Mouse (Mus musculus) limb, embryonic 12.5 days (tissue): ENCODE data around the gene Ctu1. TPM values are rescaled to one million over a fixed set of nuclear protein-coding genes. Genes with fewer than 3 reads are reported as not detected.
"Not testable (repeated sequence)": the region's sequence is repeated elsewhere in the genome, so short reads cannot be mapped to it uniquely, and the experiment has no call there.

Experiments used
- ATAC-seq: fragments of 200-750 bp; cut with Nextera tagmentation; 2 replicates; pipeline ENCODE4 v1.8.0; 2017; ENCODE audit warnings: low read depth, moderate TSS enrichment; ENCODE audit not compliant: insufficient number of reproducible peaks, insufficient read depth, low FRiP score, low TSS enrichment
- H3K27ac ChIP-seq: fragments of 300-500 bp; sonication (generic); 2 replicates; pipeline ENCODE4 v1.5.1; 2016; ENCODE audit warnings: mild to moderate bottlenecking, moderate library complexity
- H3K27me3 ChIP-seq: fragments of 300-500 bp; sonication (generic); 2 replicates; pipeline ENCODE4 v1.6.1; 2016; ENCODE audit warnings: mild to moderate bottlenecking, moderate library complexity
- H3K36me3 ChIP-seq: fragments of 300-500 bp; sonication (generic); 2 replicates; pipeline ENCODE4 v1.6.1; 2016; ENCODE audit warnings: mild to moderate bottlenecking, moderate library complexity
- H3K4me1 ChIP-seq: fragments of 300-500 bp; sonication (generic); replicated peaks from 2 replicates; pipeline ENCODE4 v1.6.1; 2016
- H3K4me2 ChIP-seq: fragments of 300-500 bp; sonication (generic); 2 replicates; pipeline ENCODE4 v1.6.1; 2016; ENCODE audit warnings: mild to moderate bottlenecking, moderate library complexity
- H3K4me3 ChIP-seq: fragments of 300-500 bp; sonication (generic); replicated peaks from 2 replicates; pipeline ENCODE4 v1.5.1; 2016; ENCODE audit warnings: mild to moderate bottlenecking
- H3K9ac ChIP-seq: fragments of 300-500 bp; sonication (generic); replicated peaks from 2 replicates; pipeline ENCODE4 v1.6.1; 2016; ENCODE audit warnings: mild to moderate bottlenecking, moderate library complexity
- H3K9me3 ChIP-seq: fragments of 300-500 bp; sonication (generic); 2 replicates; pipeline ENCODE4 v1.6.1; 2016; ENCODE audit warnings: mild to moderate bottlenecking, moderate library complexity
- WGBS: fragments of 180-500 bp; shearing (Covaris S2); methylation state at CpG from one replicate; pipeline ENCODE4 v1.1.7; 2016; 5-methylcytosine and 5-hydroxymethylcytosine counted together
- polyA plus RNA-seq: library from polyadenylated mRNA; unstranded; fragments of >200 nt; fragmentation: Nextera tagmentation; extraction: Ambion mirVana; gene quantifications from 2 replicates; pipeline ENCODE4 v1.2.1, GENCODE M21; 2016

The Ctu1 gene
- polyA plus RNA-seq, 1 experiment from 2014 or later, result 15.7 TPM

DNA sequence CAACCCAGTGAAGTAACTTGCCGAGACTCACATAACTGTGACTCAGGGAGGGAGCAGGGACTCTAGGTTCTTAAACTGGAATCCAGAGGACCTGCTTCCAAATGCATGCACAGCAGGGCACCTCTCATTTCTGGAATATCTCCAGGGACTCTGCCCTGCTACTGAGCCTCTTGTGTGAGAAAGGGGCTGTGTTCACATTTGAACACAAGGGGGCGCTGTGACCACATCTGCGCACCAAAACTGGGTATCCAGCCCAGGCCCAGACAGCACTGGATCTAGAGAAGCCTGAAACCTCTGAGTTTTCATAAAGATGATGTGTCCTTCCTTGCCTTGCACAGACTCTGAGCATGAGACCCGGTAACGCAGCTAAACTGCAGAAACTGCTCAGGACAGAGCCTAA is 9.1 kb downstream of the Ctu1 start:
- Histone ChIP-seq H3K4me3 (no peak overlapping the region), H3K4me2 (no peak overlapping the region), H3K9ac (no peak overlapping the region), H3K27me3 (no peaks in the 10 kb centered on the region), H3K36me3 (peaks cover 25% of the 10 kb centered on the region), H3K4me1 (no peaks in the 10 kb centered on the region), H3K9me3 (peaks cover 7% of the 10 kb centered on the region), H3K27ac (no peak overlapping the region)
- WGBS, result 13% methylated on average over 5 of the region's 5 CpGs
- ATAC-seq, result no peak

DNA sequence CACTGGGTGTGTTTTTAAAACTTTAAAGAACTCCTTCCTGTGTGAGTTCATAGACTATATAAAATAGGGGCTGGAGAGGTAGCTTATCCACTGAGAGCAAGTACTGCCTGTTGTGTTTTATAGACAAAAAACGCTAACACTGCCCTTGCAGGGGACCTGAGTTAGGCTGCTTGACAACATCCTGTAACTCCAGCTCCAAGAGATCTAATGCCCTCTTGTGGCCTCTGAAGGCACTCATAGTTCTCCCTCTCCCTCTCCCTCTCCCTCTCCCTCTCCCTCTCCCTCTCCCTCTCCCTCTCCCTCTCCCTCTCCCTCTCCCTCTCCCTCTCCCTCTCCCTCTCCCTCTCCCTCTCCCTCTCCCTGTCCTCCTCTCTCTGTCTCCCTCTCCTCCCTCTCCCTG is 10.7 kb downstream of the Ctu1 start:
- H3K9me3 ChIP-seq, H3K27ac ChIP-seq, H3K36me3 ChIP-seq, H3K4me3 ChIP-seq, H3K4me2 ChIP-seq, H3K9ac ChIP-seq, H3K27me3 ChIP-seq, ATAC-seq, H3K4me1 ChIP-seq: not testable (repeated sequence)
- WGBS, result 26% methylated on average over 1 of the region's 1 CpGs

DNA sequence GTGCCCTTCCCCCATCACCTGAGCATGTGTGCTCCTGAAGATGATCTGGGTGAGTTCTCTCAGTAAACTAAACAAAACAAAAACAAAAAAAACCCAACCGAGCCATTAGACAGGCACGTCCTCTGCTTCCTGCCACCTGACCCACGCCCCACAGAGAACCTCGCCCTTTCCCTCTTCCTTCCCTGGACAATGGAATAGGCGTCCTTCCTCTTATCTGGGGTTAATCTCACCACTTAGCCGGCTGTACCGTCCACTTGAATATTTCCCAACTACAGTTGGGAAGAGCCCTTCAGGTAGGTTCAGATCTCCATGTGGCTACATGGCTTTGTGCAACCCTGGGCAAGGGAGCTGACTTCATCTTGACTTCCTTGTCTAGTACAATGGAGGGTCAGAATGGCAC is 13.3 kb downstream of the Ctu1 start:
- ATAC-seq, result no peak
- H3K4me3 ChIP-seq, result no peak overlapping the region
- no peaks in the 10 kb centered on the region for H3K36me3 ChIP-seq

GRCm38 (mm10) chr7:43690118-43690517 is 18.3 kb downstream of the Ctu1 start, which contains the start of gene Klk14:
Klk14 (plus strand) TSS chr7:43690418.
- no peak within 1 kb of the TSS for H3K9ac ChIP-seq
- 0 out of 2 replicates have a peak, but pooled peaks cover 5% of the 10 kb centered on the region for H3K9me3 ChIP-seq
- no peaks in the 10 kb centered on the region for H3K36me3 ChIP-seq
- H3K4me3 ChIP-seq, result no peak within 1 kb of the TSS
- H3K4me1 ChIP-seq, result no peaks in the 10 kb centered on the region
- H3K27me3 ChIP-seq, result no peaks in the 10 kb centered on the region
- no peak within 1 kb of the TSS for H3K4me2 ChIP-seq
- ATAC-seq, result no peak
- H3K27ac ChIP-seq, result no peak within 1 kb of the TSS

More for the DNA sequence above, 13.3 kb downstream of the Ctu1 start:
- Histone ChIP-seq H3K27me3 (no peaks in the 10 kb centered on the region), H3K4me1 (no peaks in the 10 kb centered on the region), H3K9ac (no peak overlapping the region), H3K27ac (no peak overlapping the region), H3K4me2 (no peak overlapping the region), H3K9me3 (no peaks in the 10 kb centered on the region)
- WGBS, result 80% methylated on average over 7 of the region's 7 CpGs

DNA sequence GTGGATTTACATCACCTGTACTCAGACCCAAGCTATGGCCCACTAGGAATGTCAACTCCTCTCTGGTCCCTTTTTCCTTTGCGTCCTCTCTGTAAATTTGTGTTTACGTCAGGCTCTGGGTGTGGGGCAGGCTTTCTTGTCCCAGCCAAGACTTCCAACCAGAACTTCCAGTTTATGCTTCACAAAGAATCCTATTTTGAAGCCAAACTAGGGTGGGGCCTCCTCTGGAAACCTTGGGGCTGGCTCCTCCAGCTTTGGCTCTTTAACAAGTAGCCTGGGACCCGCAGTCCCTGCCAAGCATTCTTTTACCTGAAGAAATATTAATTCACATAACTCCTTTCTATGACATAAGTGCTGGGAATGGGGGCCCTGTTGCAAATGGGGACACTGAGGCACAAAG is 38.2 kb downstream of the Ctu1 start:
- Histone ChIP-seq H3K27ac (no peak overlapping the region), H3K27me3 (peaks cover 13% of the 10 kb centered on the region; the same call in 1 of the 2 replicates), H3K4me1 (peaks cover 12% of the 10 kb centered on the region), H3K9me3 (no peaks in the 10 kb centered on the region), H3K36me3 (no peaks in the 10 kb centered on the region), H3K9ac (no peak overlapping the region), H3K4me2 (no peak overlapping the region), H3K4me3 (no peak overlapping the region)
- no peak for ATAC-seq
- 84% methylated on average over 3 of the region's 3 CpGs for WGBS

DNA sequence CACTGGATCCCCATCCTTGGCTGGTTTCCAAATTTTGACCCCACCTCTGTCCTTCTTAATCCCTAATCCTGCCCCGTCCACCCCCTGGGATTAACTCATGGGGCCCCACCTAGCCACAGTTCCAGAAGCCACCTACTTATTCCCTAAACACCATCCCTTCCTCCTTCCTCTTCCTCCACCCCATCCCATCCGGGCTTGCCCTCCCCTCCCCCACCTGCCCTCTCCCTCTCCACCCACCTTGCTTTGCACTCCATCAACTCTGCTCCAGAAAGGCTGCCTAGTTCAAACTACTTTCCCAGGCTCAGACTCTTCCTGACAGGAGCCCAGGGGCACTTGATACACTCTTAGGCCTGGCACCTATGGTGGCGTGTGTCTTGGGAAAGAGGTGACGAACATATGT is 40.5 kb downstream of the Ctu1 start, which contains the start of gene Klk13:
Klk13 (plus strand) TSS at position 301 of the 400 bp plus-strand sequence.
- no peak for ATAC-seq
- H3K27me3 ChIP-seq, result peaks cover 13% of the 10 kb centered on the region; the same call in 1 of the 2 replicates
- H3K4me1 ChIP-seq, result peaks cover 12% of the 10 kb centered on the region
- no peaks in the 10 kb centered on the region for H3K36me3 ChIP-seq
- peak within 1 kb of the TSS; percentile 40 for H3K4me2 ChIP-seq
- WGBS, result 47% methylated on average over 4 of the region's 4 CpGs
- no peak within 1 kb of the TSS for H3K9ac ChIP-seq
- H3K27ac ChIP-seq, result no peak within 1 kb of the TSS
- no peak within 1 kb of the TSS for H3K4me3 ChIP-seq
- no peaks in the 10 kb centered on the region for H3K9me3 ChIP-seq

GRCm38 (mm10) chr7:43712917-43713316 is 41.1 kb downstream of the Ctu1 start:
- 1% methylated on average over 9 of the region's 9 CpGs for WGBS
- Histone ChIP-seq H3K9me3 (no peaks in the 10 kb centered on the region), H3K4me3 (no peak overlapping the region), H3K27ac (no peak overlapping the region), H3K4me2 (peak overlapping the region; percentile 40), H3K36me3 (no peaks in the 10 kb centered on the region), H3K9ac (no peak overlapping the region), H3K4me1 (peaks cover 12% of the 10 kb centered on the region), H3K27me3 (peaks cover 13% of the 10 kb centered on the region; the same call in 1 of the 2 replicates)
- ATAC-seq, result no peak

DNA sequence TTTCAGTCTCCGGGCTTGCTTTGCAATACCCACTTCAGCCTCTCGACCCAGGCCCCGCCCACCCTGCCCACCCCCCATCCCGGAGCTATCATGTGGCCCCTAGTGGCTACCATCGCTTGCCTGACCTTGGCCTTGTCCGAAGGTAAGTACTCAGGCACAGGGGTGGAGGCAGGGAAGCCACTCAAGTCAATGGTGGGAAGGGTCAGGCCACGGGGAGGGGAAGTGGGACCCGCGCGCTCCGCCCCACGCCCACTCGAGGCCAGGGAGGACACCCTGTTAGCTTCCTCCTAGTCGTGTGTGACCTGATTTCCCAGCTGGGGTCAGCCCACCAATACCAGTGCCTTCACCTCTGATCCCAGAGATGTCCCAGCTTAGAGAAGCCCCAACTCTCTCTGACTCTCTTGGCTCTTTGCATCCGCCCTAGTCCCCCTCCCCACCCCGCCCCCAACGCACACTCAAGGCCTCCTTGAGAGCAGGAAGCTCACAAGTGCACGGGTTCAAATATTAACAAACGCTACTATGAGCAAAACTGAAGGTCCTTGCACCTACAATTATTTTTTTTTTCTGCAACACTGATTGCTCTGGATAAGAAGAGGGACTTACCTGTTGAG is 42.0 kb downstream of the Ctu1 start:
- peaks cover 12% of the 10 kb centered on the region for H3K4me1 ChIP-seq
- H3K27me3 ChIP-seq, result peaks cover 13% of the 10 kb centered on the region; the same call in 1 of the 2 replicates
- H3K36me3 ChIP-seq, result no peaks in the 10 kb centered on the region
- no peaks in the 10 kb centered on the region for H3K9me3 ChIP-seq
- no peak overlapping the region for H3K27ac ChIP-seq
- no peak overlapping the region for H3K4me3 ChIP-seq
- peak overlapping the region; percentile 40 for H3K4me2 ChIP-seq
- H3K9ac ChIP-seq, result no peak overlapping the region
- WGBS, result 11% methylated on average over 19 of the region's 19 CpGs
- ATAC-seq, result no peak

Other genes with a start within 250 kb of the Ctu1 start
- not detected in 2 replicates for gene Lim2, start 244.3 kb upstream of the Ctu1 start, polyA plus RNA-seq
- 0.64 TPM in 1 of 2 replicates, not detected in the other for gene Nkg7, start 234.9 kb upstream of the Ctu1 start, polyA plus RNA-seq
- not detected in 2 replicates for gene Cldnd2, start 231.2 kb upstream of the Ctu1 start, polyA plus RNA-seq
- 236 and 240 TPM in 2 replicates for gene Etfb, start 227.9 kb upstream of the Ctu1 start, polyA plus RNA-seq
- gene Gm45233, start 227.9 kb upstream of the Ctu1 start, polyA plus RNA-seq, result 1.1 TPM in 1 of 2 replicates, not detected in the other
- gene Vsig10l, start 208.9 kb upstream of the Ctu1 start, polyA plus RNA-seq, result 1.8 and 3.7 TPM in 2 replicates
- 1.4 and 1.7 TPM in 2 replicates for gene Iglon5, start 181.9 kb upstream of the Ctu1 start, polyA plus RNA-seq
- gene 4931406B18Rik, start 166.1 kb upstream of the Ctu1 start, polyA plus RNA-seq, result not detected in 2 replicates
- 0.83 and 1.4 TPM in 2 replicates for gene Cd33, start 127.6 kb upstream of the Ctu1 start, polyA plus RNA-seq
- 5.6 and 5.7 TPM in 2 replicates for gene Zfp658, start 109.8 kb upstream of the Ctu1 start, polyA plus RNA-seq
- 15.6 and 15.7 TPM in 2 replicates for gene Zfp719, start 92.4 kb upstream of the Ctu1 start, polyA plus RNA-seq
- 0.40 and 0.44 TPM in 2 replicates for gene Zfp819, start 64.8 kb upstream of the Ctu1 start, polyA plus RNA-seq
- not detected in 2 replicates for gene Ceacam18, start 37.3 kb upstream of the Ctu1 start, polyA plus RNA-seq
- 0.22 and 0.70 TPM in 2 replicates for gene Siglece, start 11.9 kb upstream of the Ctu1 start, polyA plus RNA-seq
- gene Klk14, start 18.4 kb downstream of the Ctu1 start, polyA plus RNA-seq, result not detected in 2 replicates
- gene Klk13, start 40.6 kb downstream of the Ctu1 start, polyA plus RNA-seq, result 0.11 and 0.31 TPM in 2 replicates
- gene Klk12, start 96.9 kb downstream of the Ctu1 start, polyA plus RNA-seq, result not detected in 2 replicates
- not detected in 2 replicates for gene Klk11, start 102.6 kb downstream of the Ctu1 start, polyA plus RNA-seq
- 0.35 and 0.41 TPM in 2 replicates for gene Klk10, start 109.0 kb downstream of the Ctu1 start, polyA plus RNA-seq
- gene Klk9, start 119.9 kb downstream of the Ctu1 start, polyA plus RNA-seq, result 0.14 and 0.19 TPM in 2 replicates
- gene Klk8, start 125.6 kb downstream of the Ctu1 start, polyA plus RNA-seq, result 12.7 and 13.4 TPM in 2 replicates
- gene Klk7, start 139.3 kb downstream of the Ctu1 start, polyA plus RNA-seq, result 0.10 TPM in 1 of 2 replicates, not detected in the other
- gene Klk6, start 152.5 kb downstream of the Ctu1 start, polyA plus RNA-seq, result not detected in 2 replicates
- 0.28 TPM in 1 of 2 replicates, not detected in the other for gene Klk5, start 170.0 kb downstream of the Ctu1 start, polyA plus RNA-seq
- gene Klk4, start 209.1 kb downstream of the Ctu1 start, polyA plus RNA-seq, result 0.23 TPM in 1 of 2 replicates, not detected in the other